In the genomic region with DNA sequence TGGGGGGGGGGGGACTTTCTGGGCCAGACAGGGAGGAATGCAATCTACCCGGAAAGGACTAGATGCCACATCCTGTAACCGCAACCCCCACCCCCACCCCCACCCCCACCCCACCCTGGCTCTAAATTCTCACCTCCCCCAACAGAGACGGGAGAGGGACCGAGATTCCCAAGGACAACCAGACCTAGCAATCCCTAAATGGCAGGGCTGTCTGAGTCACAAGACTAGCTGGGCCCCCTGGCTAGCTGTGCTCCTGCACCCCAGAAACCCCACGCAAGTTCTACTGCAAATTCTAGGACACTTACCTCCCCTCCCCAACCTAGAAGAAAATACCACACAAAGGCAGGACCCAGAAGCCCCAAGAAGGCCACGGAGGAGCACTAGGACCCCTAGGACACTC, we compare ENCODE assay signal across 11 mouse cellular contexts. TPM values are rescaled to one million over a fixed set of nuclear protein-coding genes. Genes with fewer than 3 reads are reported as not detected.
DNase-seq lines count a peak whose midpoint lies in the region; ATAC-seq and TF ChIP-seq lines count a peak whose summit lies in the region.
"Had no signal": no experiment of that assay in that cellular context is flagged by ENCODE, and none has a peak within 500 bp of the region (broad histone marks: within the 10 kb centered on the region; RNA-seq: fewer than 3 reads in every experiment).

No protein-coding gene starts in this region.

- H3K27ac ChIP-seq in heart, embryonic 11.5 days (ENCODE audit: low read depth, low read length) = peak overlapping the region; percentile 100
- peak overlapping the region; percentile 96 for H3K27ac ChIP-seq in lung, embryonic 14.5 days (ENCODE audit: low read depth)
- H3K27ac ChIP-seq in embryonic facial prominence, embryonic 13.5 days = peak overlapping the region; percentile 90
- H3K27ac ChIP-seq in liver, embryonic 12.5 days = peak overlapping the region; percentile 71

- H3K4me2 ChIP-seq in heart, embryonic 11.5 days = peak overlapping the region; percentile 59
- peak overlapping the region; percentile 37 for H3K4me2 ChIP-seq in lung, embryonic 14.5 days
- peak overlapping the region; percentile 12 for H3K4me2 ChIP-seq in embryonic facial prominence, embryonic 13.5 days
- no peak overlapping the region for H3K4me2 ChIP-seq in liver, embryonic 12.5 days

- H3K4me3 ChIP-seq in heart, embryonic 11.5 days (ENCODE audit: low read depth, low read length) = peak overlapping the region; percentile 18; the same call in 1 of the 2 replicates
- H3K4me3 ChIP-seq in lung, embryonic 14.5 days (ENCODE audit: low read depth, low read length) = no peak overlapping the region
- H3K4me3 ChIP-seq in embryonic facial prominence, embryonic 13.5 days = no peak overlapping the region
- H3K4me3 ChIP-seq in liver, embryonic 12.5 days = no peak overlapping the region

- WGBS in heart, embryonic 11.5 days (ENCODE audit: insufficient replicate concordance) = 1% methylated on average over 6 of the region's 6 CpGs
- 15% methylated on average over 6 of the region's 6 CpGs for WGBS in lung, embryonic 14.5 days
- WGBS in embryonic facial prominence, embryonic 13.5 days = 8% methylated on average over 6 of the region's 6 CpGs
- 5% methylated on average over 5 of the region's 6 CpGs for WGBS in liver, embryonic 12.5 days (ENCODE audit: insufficient replicate concordance)

- peak overlapping the region; percentile 79 for H3K9ac ChIP-seq in heart, embryonic 11.5 days (ENCODE audit: low read depth, low read length)
- no peak overlapping the region; the same call in 1 of the 2 replicates for H3K9ac ChIP-seq in lung, embryonic 14.5 days
- H3K9ac ChIP-seq in embryonic facial prominence, embryonic 13.5 days = no peak overlapping the region
- H3K9ac ChIP-seq in liver, embryonic 12.5 days = no peak overlapping the region

- H3K36me3 ChIP-seq in heart, embryonic 11.5 days (ENCODE audit: control insufficient read depth, insufficient read depth, low read length) = no peaks in the 10 kb centered on the region
- H3K36me3 ChIP-seq in lung, embryonic 14.5 days (ENCODE audit: insufficient read depth) = no peaks in the 10 kb centered on the region
- no peaks in the 10 kb centered on the region for H3K36me3 ChIP-seq in embryonic facial prominence, embryonic 13.5 days
- no peaks in the 10 kb centered on the region for H3K36me3 ChIP-seq in liver, embryonic 12.5 days

- no peak for TF ChIP-seq CTCF in lung, embryonic 14.5 days (IDR thresholded peaks at IDR 0.05; ENCODE audit: low read depth)

- no peaks in the 10 kb centered on the region for H3K9me3 ChIP-seq in heart, embryonic 11.5 days (replicated peaks; ENCODE audit: control insufficient read depth, low read length)
- no peaks in the 10 kb centered on the region for H3K9me3 ChIP-seq in lung, embryonic 14.5 days (ENCODE audit: low read depth, low read length)
- H3K9me3 ChIP-seq in embryonic facial prominence, embryonic 13.5 days = no peaks in the 10 kb centered on the region
- no peaks in the 10 kb centered on the region for H3K9me3 ChIP-seq in liver, embryonic 12.5 days (replicated peaks)

- no peaks in the 10 kb centered on the region for H3K27me3 ChIP-seq in heart, embryonic 11.5 days (ENCODE audit: control insufficient read depth, insufficient read depth, low read length)
- H3K27me3 ChIP-seq in lung, embryonic 14.5 days (ENCODE audit: insufficient read depth, low read length) = no peaks in the 10 kb centered on the region
- no peaks in the 10 kb centered on the region for H3K27me3 ChIP-seq in embryonic facial prominence, embryonic 13.5 days
- H3K27me3 ChIP-seq in liver, embryonic 12.5 days (replicated peaks) = peaks cover 57% of the 10 kb centered on the region

- peaks cover 98% of the 10 kb centered on the region for H3K4me1 ChIP-seq in heart, embryonic 11.5 days (ENCODE audit: control insufficient read depth, insufficient read depth, low read length)
- peaks cover 62% of the 10 kb centered on the region for H3K4me1 ChIP-seq in lung, embryonic 14.5 days (ENCODE audit: insufficient read depth)
- peaks cover 73% of the 10 kb centered on the region for H3K4me1 ChIP-seq in embryonic facial prominence, embryonic 13.5 days
- peaks cover 50% of the 10 kb centered on the region for H3K4me1 ChIP-seq in liver, embryonic 12.5 days

- no peak for ATAC-seq in heart, embryonic 11.5 days (replicated peaks; ENCODE audit: insufficient number of reproducible peaks, low FRiP score, low TSS enrichment)
- ATAC-seq in lung, embryonic 14.5 days (ENCODE audit: insufficient read depth) = peak; percentile 3; the same call in 1 of the 2 replicates
- no peak for ATAC-seq in embryonic facial prominence, embryonic 13.5 days (ENCODE audit: insufficient number of reproducible peaks, insufficient read depth, low FRiP score, low TSS enrichment, low read depth)
- ATAC-seq in liver, embryonic 12.5 days = no peak
- ATAC-seq in cerebellum, adult (ENCODE audit: insufficient number of reproducible peaks, low FRiP score, low TSS enrichment) = no peak
- ATAC-seq: activated CD4-positive, CD25-positive, alpha-beta regulatory T cell, adult 4 months had no signal

- intact Hi-C loops in heart, postnatal 36 days (cut with DNase I) = no loop called here

- no peak for DNase-seq in heart, postnatal 36 days
- no peak for DNase-seq in lung, embryonic 14.5 days
- DNase-seq in lung, postnatal 36 days = no peak
- DNase-seq in frontal cortex, postnatal 25 days (ENCODE audit: low spot score in 2 of 2) = no peak
- DNase-seq: gastrocnemius, postnatal 14 days had no signal

RNA-seq across cellular contexts. Expression of a gene that starts 16.3 kb away (rescaled TPM):
- polyA plus RNA-seq in heart, embryonic 11.5 days (2014; fragmentation: Nextera tagmentation; extraction: Ambion mirVana) = 15.0 and 15.6 TPM in 2 replicates
- 10 to 100 TPM; 14.5 to 14.7 TPM for total RNA-seq in heart, postnatal 36 days (2021)
- 6.6 TPM in 2 replicates for polyA plus RNA-seq in lung, embryonic 14.5 days (2014; fragmentation: Nextera tagmentation; extraction: Ambion mirVana)
- polyA plus RNA-seq in embryonic facial prominence, embryonic 13.5 days (2015; fragmentation: Nextera tagmentation; extraction: Ambion mirVana) = 6.0 and 6.1 TPM in 2 replicates
- polyA plus RNA-seq in liver, embryonic 12.5 days (2016; fragmentation: Nextera tagmentation; extraction: Ambion mirVana) = 1.3 and 1.4 TPM in 2 replicates
- total RNA-seq: neutrophil, adult 5-6 weeks had no signal
- polyA plus RNA-seq: activated CD4-positive, CD25-positive, alpha-beta regulatory T cell, adult 4 months had no signal
